Mouse (Mus musculus): Measurements from ENCODE around the gene Psenen. TPM values are rescaled to one million over a fixed set of nuclear protein-coding genes. Genes with fewer than 3 reads are reported as not detected.

The Psenen gene
- polyA plus RNA-seq, 1 experiment from 2014 or later = 121 TPM

Small RNAs within 50 kb of the gene (microRNA-seq; reads per million reads assigned to microRNA genes)
- gene Gm38670 = not detected
- gene Mir3569 = not detected

Other genes with a start within 250 kb of the Psenen start
- 8.5 and 11.7 TPM in 2 replicates for gene Syne4, start 248.8 kb downstream of the Psenen start, polyA plus RNA-seq (2015; fragmentation: Nextera tagmentation; extraction: Ambion mirVana)
- not detected in 2 replicates for gene E130208F15Rik, start 241.9 kb downstream of the Psenen start, polyA plus RNA-seq (2015; fragmentation: Nextera tagmentation; extraction: Ambion mirVana)
- gene Sdhaf1, start 239.7 kb downstream of the Psenen start, polyA plus RNA-seq (2015; fragmentation: Nextera tagmentation; extraction: Ambion mirVana) = 18.0 and 19.3 TPM in 2 replicates
- gene Lrfn3, start 200.9 kb downstream of the Psenen start, polyA plus RNA-seq (2015; fragmentation: Nextera tagmentation; extraction: Ambion mirVana) = 10.4 and 13.4 TPM in 2 replicates
- gene Tyrobp, start 149.9 kb downstream of the Psenen start, polyA plus RNA-seq (2015; fragmentation: Nextera tagmentation; extraction: Ambion mirVana) = 14.0 and 19.1 TPM in 2 replicates
- gene Hcst, start 143.8 kb downstream of the Psenen start, polyA plus RNA-seq (2015; fragmentation: Nextera tagmentation; extraction: Ambion mirVana) = not detected in 2 replicates
- 2.3 and 3.4 TPM in 2 replicates for gene Nfkbid, start 141.9 kb downstream of the Psenen start, polyA plus RNA-seq (2015; fragmentation: Nextera tagmentation; extraction: Ambion mirVana)
- 584 and 649 TPM in 2 replicates for gene Aplp1, start 118.1 kb downstream of the Psenen start, polyA plus RNA-seq (2015; fragmentation: Nextera tagmentation; extraction: Ambion mirVana)
- gene Kirrel2, start 105.9 kb downstream of the Psenen start, polyA plus RNA-seq (2015; fragmentation: Nextera tagmentation; extraction: Ambion mirVana) = 0.22 and 0.43 TPM in 2 replicates
- not detected in 2 replicates for gene Nphs1, start 105.3 kb downstream of the Psenen start, polyA plus RNA-seq (2015; fragmentation: Nextera tagmentation; extraction: Ambion mirVana)
- not detected in 2 replicates for gene Prodh2, start 70.0 kb downstream of the Psenen start, polyA plus RNA-seq (2015; fragmentation: Nextera tagmentation; extraction: Ambion mirVana)
- gene Arhgap33, start 28.6 kb downstream of the Psenen start, polyA plus RNA-seq (2015; fragmentation: Nextera tagmentation; extraction: Ambion mirVana) = 122 and 148 TPM in 2 replicates
- gene Hspb6, start 11.4 kb downstream of the Psenen start, polyA plus RNA-seq (2015; fragmentation: Nextera tagmentation; extraction: Ambion mirVana) = 9.3 and 11.1 TPM in 2 replicates
- gene Proser3, start 11.3 kb downstream of the Psenen start, polyA plus RNA-seq (2015; fragmentation: Nextera tagmentation; extraction: Ambion mirVana) = 8.8 and 13.5 TPM in 2 replicates
- 52.9 and 55.1 TPM in 2 replicates for gene Lin37, start 3.8 kb downstream of the Psenen start, polyA plus RNA-seq (2015; fragmentation: Nextera tagmentation; extraction: Ambion mirVana)
- 107 and 111 TPM in 2 replicates for gene U2af1l4, start 326 bp downstream of the Psenen start, polyA plus RNA-seq (2015; fragmentation: Nextera tagmentation; extraction: Ambion mirVana)
- gene Gm49396, start 283 bp downstream of the Psenen start, polyA plus RNA-seq (2015; fragmentation: Nextera tagmentation; extraction: Ambion mirVana) = 23.5 and 28.5 TPM in 2 replicates
- gene Igflr1, start 1.8 kb upstream of the Psenen start, polyA plus RNA-seq (2015; fragmentation: Nextera tagmentation; extraction: Ambion mirVana) = 5.8 and 6.3 TPM in 2 replicates
- gene Kmt2b, start 25.1 kb upstream of the Psenen start, polyA plus RNA-seq (2015; fragmentation: Nextera tagmentation; extraction: Ambion mirVana) = 8.7 and 15.6 TPM in 2 replicates
- 0.22 and 0.23 TPM in 2 replicates for gene Zbtb32, start 35.3 kb upstream of the Psenen start, polyA plus RNA-seq (2015; fragmentation: Nextera tagmentation; extraction: Ambion mirVana)
- gene Upk1a, start 49.2 kb upstream of the Psenen start, polyA plus RNA-seq (2015; fragmentation: Nextera tagmentation; extraction: Ambion mirVana) = 0.34 and 0.40 TPM in 2 replicates
- gene Cox6b1, start 62.5 kb upstream of the Psenen start, polyA plus RNA-seq (2015; fragmentation: Nextera tagmentation; extraction: Ambion mirVana) = 860 and 869 TPM in 2 replicates
- gene Etv2, start 72.2 kb upstream of the Psenen start, polyA plus RNA-seq (2015; fragmentation: Nextera tagmentation; extraction: Ambion mirVana) = not detected in 2 replicates
- 153 and 155 TPM in 2 replicates for gene Rbm42, start 86.7 kb upstream of the Psenen start, polyA plus RNA-seq (2015; fragmentation: Nextera tagmentation; extraction: Ambion mirVana)
- gene Haus5, start 101.4 kb upstream of the Psenen start, polyA plus RNA-seq (2015; fragmentation: Nextera tagmentation; extraction: Ambion mirVana) = 34.0 and 34.5 TPM in 2 replicates
- gene Pmis2, start 108.0 kb upstream of the Psenen start, polyA plus RNA-seq (2015; fragmentation: Nextera tagmentation; extraction: Ambion mirVana) = not detected in 2 replicates
- gene 2200002J24Rik, start 135.3 kb upstream of the Psenen start, polyA plus RNA-seq (2015; fragmentation: Nextera tagmentation; extraction: Ambion mirVana) = not detected in 2 replicates
- gene Atp4a, start 148.6 kb upstream of the Psenen start, polyA plus RNA-seq (2015; fragmentation: Nextera tagmentation; extraction: Ambion mirVana) = 1.3 and 2.4 TPM in 2 replicates
- gene Tmem147, start 165.9 kb upstream of the Psenen start, polyA plus RNA-seq (2015; fragmentation: Nextera tagmentation; extraction: Ambion mirVana) = 202 and 214 TPM in 2 replicates
- 0.68 and 1.1 TPM in 2 replicates for gene Gapdhs, start 180.1 kb upstream of the Psenen start, polyA plus RNA-seq (2015; fragmentation: Nextera tagmentation; extraction: Ambion mirVana)
- 2.2 and 2.3 TPM in 2 replicates for gene Sbsn, start 187.8 kb upstream of the Psenen start, polyA plus RNA-seq (2015; fragmentation: Nextera tagmentation; extraction: Ambion mirVana)
- gene Dmkn, start 200.1 kb upstream of the Psenen start, polyA plus RNA-seq (2015; fragmentation: Nextera tagmentation; extraction: Ambion mirVana) = 1.1 and 2.2 TPM in 2 replicates
- 3.9 TPM in 1 of 2 replicates, not detected in the other for gene Krtdap, start 224.3 kb upstream of the Psenen start, polyA plus RNA-seq (2015; fragmentation: Nextera tagmentation; extraction: Ambion mirVana)